Mouse (Mus musculus): ENCODE results near the gene Coro7.

GRCm38 (mm10) chr16:4603453-4603837, 76.1 kb downstream of the Coro7 start:
- TF ChIP-seq CTCF (IDR thresholded peaks at IDR 0.05; ENCODE audit: borderline replicate concordance, control insufficient read depth, extremely low read depth, insufficient read depth, low read length, poor library complexity): no peak
- TF ChIP-seq POLR2A (IDR thresholded peaks at IDR 0.05; ENCODE audit: control insufficient read depth, extremely low read depth, insufficient read depth, low read length, poor library complexity): no peak

Measured in thymus, adult 2 months (tissue).